ENCODE assay signal across 10 mouse cellular contexts in the genomic region with DNA sequence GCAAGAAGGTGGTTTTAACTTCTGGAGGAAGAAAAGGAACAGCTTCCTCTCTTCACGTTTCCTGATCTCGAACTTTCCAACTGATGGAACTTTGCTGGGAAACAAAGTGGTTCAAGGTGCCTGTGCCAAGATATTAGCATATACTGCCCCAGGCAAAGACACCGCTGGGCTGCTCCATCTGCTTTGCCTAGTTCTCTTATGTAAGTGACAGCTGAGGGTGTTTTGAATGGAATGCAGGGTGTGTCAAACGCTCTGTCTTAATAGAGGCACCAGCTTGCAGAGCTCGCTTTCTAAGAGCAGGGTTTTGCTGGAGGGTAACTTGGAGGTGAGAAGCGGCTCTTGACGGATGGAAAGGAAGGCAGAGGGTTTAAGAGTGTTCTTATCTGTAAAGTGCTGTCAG. TPM values are rescaled to one million over a fixed set of nuclear protein-coding genes. Genes with fewer than 3 reads are reported as not detected.
DNase-seq lines count a peak whose midpoint lies in the region; ATAC-seq and TF ChIP-seq lines count a peak whose summit lies in the region.
"Had no signal": no experiment of that assay in that cellular context is flagged by ENCODE, and none has a peak within 500 bp of the region (broad histone marks: within the 10 kb centered on the region; RNA-seq: fewer than 3 reads in every experiment).

No protein-coding gene starts in this region.

- H3K4me3 ChIP-seq in midbrain, embryonic 14.5 days (replicated peaks; ENCODE audit: low read depth, low read length) = no peak overlapping the region
- no peak overlapping the region for H3K4me3 ChIP-seq in midbrain, embryonic 16.5 days (ENCODE audit: low read depth, low read length)
- no peak overlapping the region for H3K4me3 ChIP-seq in midbrain, postnatal 0 days (ENCODE audit: low read depth, low read length)

- TF ChIP-seq CTCF in midbrain, postnatal 0 days (IDR thresholded peaks at IDR 0.05) = no peak

- no peak for DNase-seq in frontal cortex, postnatal 10 days (ENCODE audit: low spot score in 2 of 2)
- peak; percentile 61 for DNase-seq in midbrain, embryonic 14.5 days
- DNase-seq in frontal cortex, postnatal 25 days (ENCODE audit: low spot score in 2 of 2) = peak; percentile 21 to 39
- DNase-seq in midbrain, postnatal 0 days (ENCODE audit: low spot score) = peak; percentile 59
- no peak for DNase-seq in liver
- no peak for DNase-seq in kidney, adult 11 months
- DNase-seq: kidney, adult 18-20 months; thymus, adult 2 months had no signal

- ATAC-seq in frontal cortex, adult (ENCODE audit: low TSS enrichment) = peak; percentile 74
- ATAC-seq in midbrain, embryonic 14.5 days (ENCODE audit: low FRiP score, low TSS enrichment) = no peak
- no peak for ATAC-seq in midbrain, embryonic 16.5 days
- ATAC-seq in midbrain, postnatal 0 days (ENCODE audit: low FRiP score) = no peak

- H3K9ac ChIP-seq in midbrain, embryonic 14.5 days (replicated peaks; ENCODE audit: low read length) = no peak overlapping the region
- H3K9ac ChIP-seq in midbrain, embryonic 16.5 days (ENCODE audit: low read depth, low read length) = no peak overlapping the region
- no peak overlapping the region for H3K9ac ChIP-seq in midbrain, postnatal 0 days (replicated peaks; ENCODE audit: low read length, poor library complexity, severe bottlenecking)

- H3K27ac ChIP-seq in midbrain, embryonic 14.5 days (replicated peaks; ENCODE audit: low read depth, low read length) = no peak overlapping the region
- H3K27ac ChIP-seq in midbrain, embryonic 16.5 days (ENCODE audit: low read length) = no peak overlapping the region
- H3K27ac ChIP-seq in midbrain, postnatal 0 days (ENCODE audit: low read depth, low read length) = no peak overlapping the region

- H3K27me3 ChIP-seq in midbrain, embryonic 14.5 days (ENCODE audit: control insufficient read depth, insufficient read depth, low read length) = no peaks in the 10 kb centered on the region
- no peaks in the 10 kb centered on the region for H3K27me3 ChIP-seq in midbrain, embryonic 16.5 days (ENCODE audit: control insufficient read depth, insufficient read depth, low read depth, low read length)
- H3K27me3 ChIP-seq in midbrain, postnatal 0 days (ENCODE audit: insufficient read depth, low read length) = no peaks in the 10 kb centered on the region

- WGBS in midbrain, embryonic 14.5 days = 29% methylated on average over 7 of the region's 7 CpGs
- WGBS in midbrain, embryonic 16.5 days = 38% methylated on average over 7 of the region's 7 CpGs
- WGBS in midbrain, postnatal 0 days = 27% methylated on average over 7 of the region's 7 CpGs

- no peaks in the 10 kb centered on the region for H3K36me3 ChIP-seq in midbrain, embryonic 14.5 days (ENCODE audit: control insufficient read depth, insufficient read depth, low read length)
- H3K36me3 ChIP-seq in midbrain, embryonic 16.5 days (ENCODE audit: control insufficient read depth, insufficient read depth, low read length) = no peaks in the 10 kb centered on the region
- no peaks in the 10 kb centered on the region for H3K36me3 ChIP-seq in midbrain, postnatal 0 days (ENCODE audit: insufficient read depth, low read length)

- H3K4me1 ChIP-seq in midbrain, embryonic 14.5 days (ENCODE audit: control insufficient read depth, insufficient read depth, low read length) = no peaks in the 10 kb centered on the region
- 0 out of 2 replicates have a peak, but pooled peaks cover 4% of the 10 kb centered on the region for H3K4me1 ChIP-seq in midbrain, embryonic 16.5 days (ENCODE audit: control insufficient read depth, insufficient read depth, low read length)
- H3K4me1 ChIP-seq in midbrain, postnatal 0 days (ENCODE audit: insufficient read depth, low read length) = no peaks in the 10 kb centered on the region

- no peaks in the 10 kb centered on the region for H3K9me3 ChIP-seq in midbrain, embryonic 14.5 days (ENCODE audit: control insufficient read depth, low read length)
- H3K9me3 ChIP-seq in midbrain, embryonic 16.5 days (replicated peaks; ENCODE audit: control insufficient read depth, low read length, poor library complexity, severe bottlenecking) = no peaks in the 10 kb centered on the region
- H3K9me3 ChIP-seq in midbrain, postnatal 0 days (ENCODE audit: low read length) = no peaks in the 10 kb centered on the region

- no peak overlapping the region for H3K4me2 ChIP-seq in midbrain, embryonic 14.5 days (ENCODE audit: low read length)
- no peak overlapping the region for H3K4me2 ChIP-seq in midbrain, embryonic 16.5 days (ENCODE audit: low read length)
- H3K4me2 ChIP-seq in midbrain, postnatal 0 days (ENCODE audit: low read depth, low read length, poor library complexity, severe bottlenecking) = no peak overlapping the region

RNA-seq across cellular contexts. Expression of gene Slc4a3, which starts 42.8 kb away (rescaled TPM):
- 31.5 and 41.0 TPM in 2 replicates for polyA plus RNA-seq in midbrain, embryonic 14.5 days (2014; fragmentation: Nextera tagmentation; extraction: Ambion mirVana)
- 78.6 and 83.0 TPM in 2 replicates for polyA plus RNA-seq in midbrain, embryonic 16.5 days (2015; fragmentation: Nextera tagmentation; extraction: Ambion mirVana)
- total RNA-seq in midbrain, postnatal 0 days (2014; rRNA removed) = 172 and 179 TPM in 2 replicates
- 108 and 111 TPM in 2 replicates for polyA plus RNA-seq in midbrain, postnatal 0 days (2015; fragmentation: Nextera tagmentation; extraction: Ambion mirVana)

Comparison
In these comparisons a context has a peak if more than half of its experiments do, and no peak if none do; other contexts are left out.
1. DNase-seq: peak in midbrain, embryonic 14.5 days (single experiment), frontal cortex, postnatal 25 days (2 of 2) and midbrain, postnatal 0 days (single experiment); none in frontal cortex, postnatal 10 days (0 of 2), liver (single experiment) and kidney, adult 11 months (single experiment).